Mouse (Mus musculus) spleen, adult 2 months (tissue): ENCODE data around the gene Mpzl3.

Source experiments
- CTCF ChIP-seq: fragments of 200-500 bp; IDR thresholded peaks from 2 replicates; pipeline ENCODE4 v1.5.1; 2011; ENCODE audit warnings: mild to moderate bottlenecking, inconsistent platforms; ENCODE audit not compliant: insufficient read depth, insufficient read length, insufficient replicate concordance; ENCODE audit errors: extremely low read depth
- POLR2A ChIP-seq: fragments of 200-500 bp; IDR thresholded peaks from 2 replicates; pipeline ENCODE4 v1.6.1; 2011; ENCODE audit warnings: low read depth, low read length, inconsistent platforms

DNA sequence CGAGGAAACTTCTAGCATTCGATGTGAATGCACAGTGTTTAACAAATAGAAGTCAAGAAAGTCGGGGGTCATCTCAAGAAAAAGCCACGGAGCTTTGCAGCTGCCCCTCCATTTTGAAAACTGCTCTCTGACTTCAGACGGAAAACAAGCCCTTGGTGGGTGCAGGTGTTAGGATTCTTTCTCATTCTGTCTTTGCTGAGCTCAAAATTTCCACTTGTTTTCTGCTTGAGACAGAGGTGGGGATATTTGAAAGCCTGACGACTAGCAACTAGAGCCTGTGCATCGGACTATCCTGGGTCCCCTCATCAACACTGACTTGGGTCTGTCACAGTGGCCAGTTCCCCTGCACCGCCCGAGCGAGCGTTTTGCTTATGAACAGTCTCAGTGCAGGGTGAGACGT, 47.6 kb upstream of the Mpzl3 start:
- TF ChIP-seq CTCF (no peak), POLR2A (no peak)
